Mouse (Mus musculus) heart, adult 8-10 months (tissue): ENCODE measurements around the gene Hsp90ab1. TPM values are rescaled to one million over a fixed set of nuclear protein-coding genes. Genes with fewer than 3 reads are reported as not detected.
A peak's percentile ranks its signal among the peaks of the same experiment; 100 is the strongest.

Experiments
- DNase-seq: peaks from one replicate; pipeline ENCODE4 v3.0.0; 2022; ENCODE audit warnings: low spot score
- total RNA-seq, 4 experiments: library from RNA; stranded (reverse); gene quantifications; 2 replicates each; pipeline ENCODE4 v1.2.4; 2022

Gene Hsp90ab1
- total RNA-seq, 4 experiments from 2014 or later, result 1,121 to 1,613 (median 1,357) TPM

DNA sequence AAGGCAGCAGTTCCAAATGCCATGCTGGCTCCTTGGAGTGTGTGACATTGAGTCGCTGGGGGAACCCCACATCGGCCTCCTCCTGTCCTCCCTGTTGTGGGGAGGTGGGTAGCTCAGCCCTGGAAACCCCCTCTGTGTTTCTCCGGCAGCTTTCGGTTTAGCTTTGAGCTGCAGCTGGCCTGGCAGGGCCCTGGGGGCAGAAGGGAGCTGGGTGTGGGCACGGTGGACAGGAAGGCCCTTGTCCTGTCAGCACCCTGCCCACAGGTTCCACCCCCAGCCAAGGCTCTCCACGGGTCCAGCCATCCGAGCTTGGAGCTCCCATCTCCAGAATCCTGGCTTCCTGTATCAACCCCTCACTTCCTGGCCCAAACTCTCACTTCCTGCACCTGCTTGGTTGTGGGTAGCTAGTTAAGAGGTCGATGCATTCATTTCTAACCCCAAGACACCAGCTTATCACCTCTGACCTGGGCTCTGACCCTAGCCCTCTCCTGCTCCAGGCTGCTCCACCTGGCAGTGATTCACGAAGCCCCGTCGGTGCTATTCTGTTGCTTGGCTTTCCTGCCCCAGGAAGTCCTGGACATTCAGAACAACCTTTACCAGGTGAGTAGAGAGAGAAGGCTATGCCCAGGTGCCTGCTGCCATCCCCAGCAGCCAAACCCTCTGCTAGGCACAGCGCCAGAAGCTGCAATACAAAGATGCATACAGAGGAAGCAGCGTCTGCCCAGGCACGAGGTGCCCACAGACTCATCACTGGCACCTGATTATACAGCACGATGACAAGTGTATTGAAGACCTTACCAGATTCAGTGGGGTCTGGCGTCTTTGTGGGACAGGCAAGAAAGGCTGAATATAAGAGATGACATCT is 14.8 kb downstream of the Hsp90ab1 start:
- no peak for DNase-seq

DNA sequence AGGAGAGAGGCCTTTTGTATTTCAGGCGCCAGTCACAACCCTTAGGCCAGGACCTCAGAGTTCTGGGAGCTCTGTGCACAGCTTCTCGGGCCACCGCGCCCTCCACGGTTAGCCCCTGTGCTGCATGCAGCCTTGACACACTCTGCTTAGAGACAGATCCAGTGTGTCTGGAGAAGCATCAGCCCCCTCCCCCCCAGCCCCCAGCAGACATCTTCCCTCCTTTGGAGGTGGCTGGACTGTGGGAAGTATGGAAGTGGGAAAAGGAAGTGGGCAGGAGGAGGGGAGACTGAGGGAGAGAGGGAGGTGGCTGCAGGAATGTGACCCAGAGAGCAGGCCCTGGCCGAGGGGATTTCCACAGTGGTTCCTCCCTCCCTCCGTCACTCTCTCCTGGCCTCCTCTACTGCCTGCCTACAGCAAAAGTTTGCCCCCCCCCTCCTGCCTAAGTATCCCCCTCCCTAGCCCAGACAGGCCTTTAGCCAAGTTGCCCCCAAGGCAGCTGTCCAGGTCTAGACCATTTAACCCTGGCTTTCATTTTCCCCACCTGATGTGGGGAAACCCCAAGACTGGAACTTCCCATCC is 15.7 kb downstream of the Hsp90ab1 start:
- DNase-seq, result no peak

GRCm38 (mm10) chr17:45556514-45557245 is 16.4 kb downstream of the Hsp90ab1 start:
- DNase-seq, result no peak

DNA sequence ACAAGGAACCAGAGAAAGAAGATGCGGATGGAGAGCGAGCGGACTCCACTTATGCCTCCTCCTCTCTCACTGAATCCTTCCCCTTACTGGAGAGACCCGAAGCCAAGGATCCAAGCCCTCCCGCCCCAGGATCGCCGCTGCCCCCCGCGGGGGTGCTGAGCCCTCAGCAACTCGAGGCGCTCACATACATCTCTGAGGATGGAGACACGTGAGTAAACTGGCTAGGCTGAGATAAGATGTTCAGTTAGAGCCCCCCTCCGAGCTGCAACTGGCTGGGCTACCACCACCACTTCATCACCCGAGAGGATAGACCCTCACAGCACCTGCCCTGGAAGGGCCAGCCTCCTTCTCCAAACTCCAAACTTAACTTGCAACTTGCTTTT is 17.0 kb downstream of the Hsp90ab1 start:
- DNase-seq, result no peak

DNA sequence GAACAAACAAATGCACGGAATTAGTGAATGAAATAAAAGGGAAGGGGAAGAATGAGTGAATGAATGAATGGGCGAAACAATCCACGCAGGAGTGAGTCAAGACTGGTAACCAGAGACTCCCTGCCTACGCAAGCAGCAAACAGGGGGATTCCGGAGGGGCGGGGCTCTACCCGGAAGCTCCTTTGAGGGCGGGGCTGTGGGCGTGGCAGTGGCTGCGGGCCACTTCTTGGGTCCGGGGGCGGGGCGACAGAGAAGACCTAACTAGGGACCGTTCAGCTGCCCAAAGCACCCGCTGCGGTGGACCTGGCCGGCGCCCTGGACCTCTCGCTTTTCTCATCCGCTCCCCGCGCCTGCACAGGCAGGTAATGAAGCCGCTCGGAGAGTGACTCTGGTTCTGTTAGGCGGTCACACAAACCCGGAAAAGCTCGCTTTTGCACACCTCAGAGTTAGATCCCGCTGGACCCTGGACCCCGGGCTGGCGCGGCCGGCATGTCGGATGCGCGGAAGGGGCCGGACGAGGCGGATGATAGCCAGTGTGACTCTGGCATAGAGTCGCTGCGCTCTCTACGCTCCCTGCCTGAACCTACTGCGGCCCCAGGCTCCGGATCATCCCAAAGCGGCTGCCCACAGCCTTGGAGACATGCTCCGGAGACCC is 17.5 kb downstream of the Hsp90ab1 start, which contains the start of gene Nfkbie:
Gene Nfkbie (plus strand): TSS at position 252 of the 655 bp plus-strand sequence.
- peak; percentile 95 for DNase-seq

GRCm38 (mm10) chr17:45554420-45554819 is 18.7 kb downstream of the Hsp90ab1 start:
- DNase-seq, result no peak

DNA sequence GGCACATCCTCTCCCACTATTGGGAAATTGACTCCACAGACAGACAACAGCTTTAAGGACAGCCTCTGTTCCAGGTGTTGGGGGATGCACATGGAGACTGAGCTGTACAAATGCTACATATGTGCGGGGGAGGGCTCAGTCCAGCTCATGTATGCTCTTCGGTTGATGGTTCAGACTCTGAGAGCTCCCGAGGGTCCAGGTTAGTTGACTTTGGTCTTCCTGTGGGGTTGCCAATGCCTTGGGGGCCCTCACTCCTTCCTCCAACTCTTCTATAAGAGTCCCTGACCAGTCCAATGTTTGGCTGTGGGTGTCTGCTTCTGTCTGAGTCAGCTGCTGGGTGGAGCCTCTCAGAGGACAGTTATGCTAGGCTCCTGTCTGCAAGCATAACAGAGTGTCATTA is 20.0 kb downstream of the Hsp90ab1 start:
- DNase-seq, result no peak

- peak; percentile 82 for DNase-seq
These were observed 21.1 kb downstream of the Hsp90ab1 start for GRCm38 (mm10) chr17:45551816-45552451.

DNA sequence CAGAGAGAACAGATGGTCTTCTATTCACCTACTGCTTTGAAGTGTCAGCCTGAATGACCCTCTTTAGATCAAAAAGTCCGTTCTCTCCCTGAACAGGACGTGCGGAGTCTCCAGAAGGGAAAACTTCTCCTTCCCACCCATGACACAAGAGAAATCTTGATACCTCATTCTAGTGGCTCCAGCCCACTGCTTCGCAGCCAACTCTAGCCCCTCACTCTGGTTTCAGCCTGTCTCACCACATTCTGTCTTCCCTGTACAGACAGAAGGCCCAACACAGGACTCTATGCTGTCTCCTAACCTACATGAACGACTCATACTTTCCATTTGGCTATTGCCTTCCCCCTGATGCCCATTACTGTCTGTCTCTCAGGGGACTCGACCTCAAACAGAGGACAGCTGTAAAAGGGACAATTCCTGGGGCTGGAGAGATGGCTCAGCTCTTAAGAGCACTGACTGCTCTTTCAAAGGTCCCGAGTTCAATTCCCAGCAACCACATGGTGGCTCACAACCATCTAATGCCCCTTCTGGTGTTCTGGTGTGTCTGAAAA is 21.7 kb downstream of the Hsp90ab1 start:
- DNase-seq, result no peak

GRCm38 (mm10) chr17:45550253-45550652 is 22.8 kb downstream of the Hsp90ab1 start:
- no peak for DNase-seq

GRCm38 (mm10) chr17:45549617-45550181 is 23.4 kb downstream of the Hsp90ab1 start, which contains the start of gene Tmem151b:
Tmem151b (minus strand) TSS chr17:45549677.
- DNase-seq, result no peak

- no peak for DNase-seq
These were observed 24.2 kb downstream of the Hsp90ab1 start for GRCm38 (mm10) chr17:45548541-45549512.

- DNase-seq, result no peak
These were observed 25.4 kb downstream of the Hsp90ab1 start for GRCm38 (mm10) chr17:45547461-45548190.

DNA sequence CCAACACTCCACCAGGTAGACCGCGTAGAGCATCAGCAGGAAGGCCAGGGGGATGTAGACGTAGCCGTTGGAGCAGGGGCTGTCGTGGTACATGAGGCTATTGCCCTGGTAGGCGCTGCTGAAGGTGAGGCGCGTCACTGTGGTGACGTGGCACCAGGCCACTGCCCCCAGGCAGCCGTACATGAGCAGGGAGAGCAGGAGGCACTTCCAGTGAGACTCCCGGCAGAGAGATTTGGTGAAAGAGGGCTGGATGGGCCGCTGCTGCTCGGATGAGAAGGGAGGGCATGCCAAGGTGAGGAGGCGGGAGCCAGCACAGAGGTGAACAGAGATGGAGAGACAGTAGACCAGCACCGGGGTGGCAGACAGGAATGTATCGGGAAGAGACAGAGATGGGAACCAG is 26.1 kb downstream of the Hsp90ab1 start:
- no peak for DNase-seq

- DNase-seq, result no peak
These were observed 27.7 kb downstream of the Hsp90ab1 start for GRCm38 (mm10) chr17:45545278-45545961.

GRCm38 (mm10) chr17:45544873-45545277 is 28.2 kb downstream of the Hsp90ab1 start:
- DNase-seq, result no peak

- no peak for DNase-seq
These were observed 28.8 kb downstream of the Hsp90ab1 start for GRCm38 (mm10) chr17:45544001-45544872.
